Mouse (Mus musculus) megakaryocyte progenitor cell, adult 5-6 weeks (primary cell): ENCODE data around the gene Ankrd27. TPM values are rescaled to one million over a fixed set of nuclear protein-coding genes. Genes with fewer than 3 reads are reported as not detected.

Experiments
- ATAC-seq: replicated peaks from 2 replicates; pipeline ENCODE4 v1.8.0; 2016; ENCODE audit warnings: mild to moderate bottlenecking, moderate TSS enrichment, inconsistent platforms; ENCODE audit not compliant: poor library complexity
- total RNA-seq, 2 experiments: library from RNA; stranded (forward) in 1 of 2; stranded (reverse) in 1 of 2; fragments of 157-497, 149-512 nt in 1 of 2; fragments of 200-1000 nt in 1 of 2; gene quantifications; 2 replicates each; pipeline versions ENCODE4 v1.2.3 to v1.2.4; 2015 to 2017

Gene Ankrd27
- total RNA-seq, 2 experiments from 2014 or later = 44.2 to 57.1 TPM

GRCm38 (mm10) chr7:35686756-35687155 is 100.7 kb downstream of the Ankrd27 start:
- peak; percentile 85 for ATAC-seq

GRCm38 (mm10) chr7:35687229-35687628 is 101.2 kb downstream of the Ankrd27 start:
- peak; percentile 17; the same call in 1 of the 2 replicates for ATAC-seq

GRCm38 (mm10) chr7:35688276-35688675 is 102.2 kb downstream of the Ankrd27 start:
- ATAC-seq = no peak

Other genes with a start within 250 kb of the Ankrd27 start
- gene Faap24, start 189.4 kb upstream of the Ankrd27 start, total RNA-seq (2015) = 17.2 and 24.1 TPM in 2 replicates
- 16.3 and 18.9 TPM in 2 replicates for gene Faap24, start 189.4 kb upstream of the Ankrd27 start, total RNA-seq (2017)
- 9.6 and 16.9 TPM in 2 replicates for gene Cep89, start 189.2 kb upstream of the Ankrd27 start, total RNA-seq (2015)
- 8.0 and 13.6 TPM in 2 replicates for gene Cep89, start 189.2 kb upstream of the Ankrd27 start, total RNA-seq (2017)
- gene Slc7a9, start 137.4 kb upstream of the Ankrd27 start, total RNA-seq (2015) = not detected in 2 replicates
- not detected in 2 replicates for gene Slc7a9, start 137.4 kb upstream of the Ankrd27 start, total RNA-seq (2017)
- gene Tdrd12, start 48.5 kb upstream of the Ankrd27 start, total RNA-seq (2015) = 0.20 and 0.49 TPM in 2 replicates
- gene Tdrd12, start 48.5 kb upstream of the Ankrd27 start, total RNA-seq (2017) = 0.68 TPM in 1 of 2 replicates, not detected in the other
- 120 and 124 TPM in 2 replicates for gene Nudt19, start 29.9 kb upstream of the Ankrd27 start, total RNA-seq (2015)
- 41.1 and 61.3 TPM in 2 replicates for gene Nudt19, start 29.9 kb upstream of the Ankrd27 start, total RNA-seq (2017)
- 0.93 and 1.2 TPM in 2 replicates for gene Rgs9bp, start 662 bp upstream of the Ankrd27 start, total RNA-seq (2015)
- 0.92 and 1.0 TPM in 2 replicates for gene Rgs9bp, start 662 bp upstream of the Ankrd27 start, total RNA-seq (2017)
- gene Pdcd5, start 61.3 kb downstream of the Ankrd27 start, total RNA-seq (2015) = 133 and 147 TPM in 2 replicates
- gene Pdcd5, start 61.3 kb downstream of the Ankrd27 start, total RNA-seq (2017) = 68.4 and 77.5 TPM in 2 replicates
- gene Dpy19l3, start 168.2 kb downstream of the Ankrd27 start, total RNA-seq (2015) = 24.5 and 25.6 TPM in 2 replicates
- gene Dpy19l3, start 168.2 kb downstream of the Ankrd27 start, total RNA-seq (2017) = 15.2 and 26.8 TPM in 2 replicates
- 10.2 and 11.2 TPM in 2 replicates for gene Zfp507, start 216.8 kb downstream of the Ankrd27 start, total RNA-seq (2015)
- 11.2 and 13.1 TPM in 2 replicates for gene Zfp507, start 216.8 kb downstream of the Ankrd27 start, total RNA-seq (2017)